Mouse (Mus musculus) heart, embryonic 13.5 days (tissue): ENCODE data around the gene Fibin. TPM values are rescaled to one million over a fixed set of nuclear protein-coding genes. Genes with fewer than 3 reads are reported as not detected.

Source experiments
- ATAC-seq: fragments of 200-750 bp; cut with Nextera tagmentation; 2 replicates; pipeline ENCODE4 v1.8.0; 2017; ENCODE audit warnings: moderate TSS enrichment; ENCODE audit not compliant: insufficient number of reproducible peaks, low FRiP score, low TSS enrichment; ENCODE audit errors: extremely low read depth
- H3K27ac ChIP-seq: fragments of 300-500 bp; sonication (generic); replicated peaks from 2 replicates; pipeline ENCODE4 v1.5.1; 2015; ENCODE audit warnings: moderate library complexity, mild to moderate bottlenecking, inconsistent platforms
- H3K27me3 ChIP-seq: fragments of 300-500 bp; sonication (generic); replicated peaks from 2 replicates; pipeline ENCODE4 v1.6.1; 2015; ENCODE audit warnings: mild to moderate bottlenecking, inconsistent platforms
- H3K36me3 ChIP-seq: fragments of 300-500 bp; sonication (generic); 2 replicates; pipeline ENCODE4 v1.6.1; 2015; ENCODE audit warnings: mild to moderate bottlenecking, inconsistent platforms
- H3K4me1 ChIP-seq: fragments of 300-500 bp; sonication (generic); 2 replicates; pipeline ENCODE4 v1.6.1; 2015; ENCODE audit warnings: inconsistent platforms
- H3K4me2 ChIP-seq: fragments of 300-500 bp; sonication (generic); 2 replicates; pipeline ENCODE4 v1.6.1; 2015; ENCODE audit warnings: inconsistent platforms, mild to moderate bottlenecking, moderate library complexity
- H3K4me3 ChIP-seq: fragments of 300-500 bp; sonication (generic); 2 replicates; pipeline ENCODE4 v1.5.1; 2015; ENCODE audit warnings: moderate library complexity, mild to moderate bottlenecking, inconsistent platforms
- H3K9ac ChIP-seq: fragments of 300-500 bp; sonication (generic); 2 replicates; pipeline ENCODE4 v1.6.1; 2015; ENCODE audit warnings: inconsistent platforms, mild to moderate bottlenecking, moderate library complexity
- H3K9me3 ChIP-seq: fragments of 300-500 bp; sonication (generic); 2 replicates; pipeline ENCODE4 v1.6.1; 2016; ENCODE audit warnings: inconsistent platforms
- WGBS: fragments of 180-500 bp; shearing (Covaris S2); methylation state at CpG from one replicate; pipeline ENCODE4 v1.1.7; 2015; ENCODE audit warnings: mixed read lengths; 5-methylcytosine and 5-hydroxymethylcytosine counted together
- polyA plus RNA-seq: library from polyadenylated mRNA; unstranded; fragments of >200 nt; fragmentation: Nextera tagmentation; extraction: Ambion mirVana; gene quantifications from 2 replicates; pipeline ENCODE4 v1.2.1, GENCODE M21; 2015

Gene Fibin
- polyA plus RNA-seq, 1 experiment from 2014 or later = 8.2 TPM

GRCm38 (mm10) chr2:110313305-110313824, 49.6 kb downstream of the Fibin start:
- no peaks in the 10 kb centered on the region for H3K36me3 ChIP-seq
- no peak for ATAC-seq
- no peaks in the 10 kb centered on the region for H3K9me3 ChIP-seq
- 73% methylated on average over 2 of the region's 2 CpGs for WGBS
- no peak overlapping the region for H3K4me2 ChIP-seq
- no peak overlapping the region for H3K27ac ChIP-seq
- H3K4me3 ChIP-seq = no peak overlapping the region
- no peaks in the 10 kb centered on the region for H3K27me3 ChIP-seq
- no peaks in the 10 kb centered on the region for H3K4me1 ChIP-seq
- H3K9ac ChIP-seq = no peak overlapping the region

Other genes with a start within 250 kb of the Fibin start
- gene Bbox1, start 48.6 kb downstream of the Fibin start, polyA plus RNA-seq = 0.13 TPM in 1 of 2 replicates, not detected in the other
- gene Slc5a12, start 234.1 kb upstream of the Fibin start, polyA plus RNA-seq = not detected in 2 replicates